Mouse (Mus musculus) liver (tissue): ENCODE results near the gene Jkamp.
A peak's percentile ranks its signal among the peaks of the same experiment; 100 is the strongest.

ENCODE experiments used
- DNase-seq: peaks from one replicate; pipeline ENCODE4 v3.0.0-alpha.2; 2020; ENCODE audit warnings: mixed read lengths

Jkamp gene

GRCm38 (mm10) chr12:72086166-72086825 lies 907 bp downstream of the Jkamp start:
- DNase-seq = no peak

GRCm38 (mm10) chr12:72089802-72090201 lies 4.4 kb downstream of the Jkamp start:
- no peak for DNase-seq

DNA sequence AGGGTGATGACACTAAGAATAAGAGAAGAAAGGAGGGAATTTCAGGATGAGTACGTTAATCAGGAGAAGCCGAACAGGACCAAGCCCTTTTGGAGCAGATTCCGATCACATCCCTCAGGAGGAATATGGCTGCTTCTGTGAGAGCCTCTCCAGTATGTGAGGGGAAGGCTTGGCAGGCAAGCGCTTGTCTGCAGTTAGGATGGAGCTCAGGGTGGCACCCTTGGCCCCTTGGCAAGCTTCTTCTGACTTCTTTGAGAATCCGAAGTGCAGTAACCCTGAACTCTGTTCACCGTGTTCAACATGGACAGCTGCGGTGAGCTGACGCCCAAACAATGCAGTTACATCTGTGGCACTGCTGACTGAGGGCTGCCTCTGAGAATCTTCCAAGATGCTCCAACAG lies 11.6 kb downstream of the Jkamp start:
- DNase-seq = no peak

DNA sequence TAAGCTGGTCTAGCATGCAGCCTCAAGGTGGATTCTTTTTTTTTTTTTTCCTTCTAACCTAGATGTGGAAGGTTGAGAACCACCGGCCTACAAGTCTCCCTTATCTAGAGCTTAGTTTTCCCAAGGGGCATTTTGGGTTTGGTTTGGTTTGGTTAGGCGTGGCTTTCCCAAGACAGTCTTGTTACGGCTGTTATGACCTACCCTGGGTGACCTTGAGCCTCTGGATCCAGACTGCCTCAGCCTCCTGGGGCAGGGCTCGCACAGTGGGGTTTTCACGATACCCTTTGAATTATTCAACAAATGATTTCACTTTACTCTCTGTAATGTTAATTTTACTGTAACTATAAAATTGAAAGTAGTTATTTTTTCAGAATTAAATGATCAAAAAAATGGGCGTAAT lies 17.4 kb downstream of the Jkamp start:
- no peak for DNase-seq

- no peak for DNase-seq
Measured at GRCm38 (mm10) chr12:72104027-72104426, 18.6 kb downstream of the Jkamp start.

GRCm38 (mm10) chr12:72104525-72105281 lies 19.3 kb downstream of the Jkamp start:
- DNase-seq = peak; percentile 22

GRCm38 (mm10) chr12:72115126-72115525 lies 29.7 kb downstream of the Jkamp start:
- DNase-seq = no peak

DNA sequence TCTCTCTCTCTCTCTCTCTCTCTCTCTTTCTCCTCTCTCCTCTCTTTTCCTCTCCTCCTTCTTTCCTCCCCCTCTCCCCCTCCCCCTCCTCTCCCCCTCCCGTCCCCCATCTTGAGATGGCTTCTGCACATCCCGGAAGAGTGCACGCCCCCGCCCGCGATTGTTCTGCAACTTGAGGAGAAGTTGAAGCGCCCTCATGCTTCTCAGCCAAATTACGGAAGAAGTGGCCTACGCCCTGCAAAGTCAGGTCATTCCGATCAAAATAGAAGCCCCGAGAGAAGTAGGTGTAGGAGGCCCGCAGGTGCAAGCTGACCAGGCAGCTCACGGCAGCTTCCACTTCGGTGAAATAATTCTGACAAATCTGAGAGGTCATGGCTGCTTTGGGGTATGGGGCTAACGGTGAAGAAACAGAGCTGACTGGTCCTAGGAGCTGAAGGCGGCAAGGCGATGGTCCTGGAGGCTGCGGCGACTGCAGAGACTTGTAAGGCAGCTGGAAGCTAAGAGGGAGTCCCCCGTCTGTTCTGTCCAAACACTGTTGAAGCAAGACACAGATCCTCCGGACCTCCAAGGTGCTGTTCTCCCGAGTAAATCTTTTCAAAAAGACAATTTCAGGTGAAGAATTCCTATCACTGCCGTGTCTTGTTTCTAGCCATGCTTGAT lies 30.4 kb downstream of the Jkamp start:
- no peak for DNase-seq

- DNase-seq = no peak
Measured at GRCm38 (mm10) chr12:72129203-72129602, 43.8 kb downstream of the Jkamp start.

- DNase-seq = no peak
Measured at GRCm38 (mm10) chr12:72150786-72151185, 65.4 kb downstream of the Jkamp start.
